Mouse (Mus musculus) forebrain, embryonic 15.5 days (tissue): Measurements from ENCODE around the gene Btbd11. TPM values are rescaled to one million over a fixed set of nuclear protein-coding genes. Genes with fewer than 3 reads are reported as not detected.

Experiments used
- ATAC-seq: fragments of 200-750 bp; cut with Nextera tagmentation; replicated peaks from 2 replicates; pipeline ENCODE4 v1.8.0; 2017; ENCODE audit warnings: mild to moderate bottlenecking, moderate TSS enrichment, moderate library complexity
- H3K27ac ChIP-seq: fragments of 300-500 bp; sonication (generic); replicated peaks from 2 replicates; pipeline ENCODE4 v1.5.1; 2015; ENCODE audit warnings: mild to moderate bottlenecking, inconsistent platforms
- H3K27me3 ChIP-seq: fragments of 300-500 bp; sonication (generic); 2 replicates; pipeline ENCODE4 v1.6.1; 2015; ENCODE audit warnings: inconsistent platforms
- H3K36me3 ChIP-seq: fragments of 300-500 bp; sonication (generic); 2 replicates; pipeline ENCODE4 v1.6.1; 2015; ENCODE audit warnings: mild to moderate bottlenecking, inconsistent platforms
- H3K4me1 ChIP-seq: fragments of 300-500 bp; sonication (generic); 2 replicates; pipeline ENCODE4 v1.6.1; 2015; ENCODE audit warnings: inconsistent platforms
- H3K4me2 ChIP-seq: fragments of 300-500 bp; sonication (generic); replicated peaks from 2 replicates; pipeline ENCODE4 v1.6.1; 2015; ENCODE audit warnings: mild to moderate bottlenecking, inconsistent platforms
- H3K4me3 ChIP-seq: fragments of 300-500 bp; sonication (generic); 2 replicates; pipeline ENCODE4 v1.5.1; 2015; ENCODE audit warnings: mild to moderate bottlenecking, inconsistent platforms
- H3K9ac ChIP-seq: fragments of 300-500 bp; sonication (generic); replicated peaks from 2 replicates; pipeline ENCODE4 v1.6.1; 2015; ENCODE audit warnings: mild to moderate bottlenecking, inconsistent platforms
- H3K9me3 ChIP-seq: fragments of 300-500 bp; sonication (generic); 2 replicates; pipeline ENCODE4 v1.6.1; 2016; ENCODE audit warnings: inconsistent platforms
- WGBS: fragments of 180-500 bp; shearing (Covaris S2); methylation state at CpG from one replicate; pipeline ENCODE4 v1.1.7; 2015; ENCODE audit warnings: mixed read lengths; 5-methylcytosine and 5-hydroxymethylcytosine counted together
- polyA plus RNA-seq: library from polyadenylated mRNA; unstranded; fragments of >200 nt; fragmentation: Nextera tagmentation; extraction: Ambion mirVana; gene quantifications from 2 replicates; pipeline ENCODE4 v1.2.1, GENCODE M21; 2015

Gene Btbd11
- polyA plus RNA-seq, result 9.6 and 12.8 TPM in 2 replicates

DNA sequence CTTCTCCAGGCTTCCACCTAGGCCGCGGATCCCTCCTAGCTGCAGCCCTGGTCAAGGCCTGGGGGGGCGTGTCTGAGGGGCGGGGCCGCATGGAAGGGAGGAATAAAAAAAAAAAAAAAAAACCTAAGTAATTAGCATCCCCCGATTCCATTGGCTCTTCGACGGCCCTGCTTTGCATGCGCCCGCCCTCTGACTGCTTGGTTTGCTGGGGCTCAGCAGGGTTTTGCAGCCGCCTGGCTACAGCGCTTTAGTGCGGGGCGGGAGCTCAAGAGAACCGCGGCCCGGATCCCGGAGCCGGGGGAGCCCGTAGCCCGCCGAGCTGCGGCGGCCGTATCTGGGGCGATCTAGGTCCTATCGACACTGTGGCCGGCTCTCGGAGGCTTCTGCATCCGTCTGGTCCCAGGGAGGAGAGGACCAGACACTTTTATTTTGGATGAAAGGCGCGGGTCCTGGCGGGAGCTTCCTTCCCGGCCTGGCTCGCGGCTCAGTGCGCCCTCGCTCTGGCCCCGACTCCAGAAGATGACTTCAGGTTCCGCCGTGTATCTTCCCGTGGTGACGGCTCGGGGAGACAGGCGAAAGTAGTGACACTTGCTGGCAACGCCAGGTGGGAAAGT, at the start of gene Btbd11:
TSS of gene Btbd11 (plus strand) at position 210 of the 614 bp plus-strand sequence.
- Histone ChIP-seq H3K27ac (0 out of 2 replicates have a peak within 1 kb of the TSS, but pooled peaks have one; percentile 31), H3K4me3 (peak within 1 kb of the TSS; percentile 53), H3K4me1 (peaks cover 30% of the 10 kb centered on the region), H3K36me3 (no peaks in the 10 kb centered on the region), H3K9me3 (no peaks in the 10 kb centered on the region), H3K4me2 (peak within 1 kb of the TSS; percentile 94), H3K9ac (peak within 1 kb of the TSS; percentile 54), H3K27me3 (no peaks in the 10 kb centered on the region)
- peak; percentile 95 for ATAC-seq
- WGBS, result under 1% methylated on average over 46 of the region's 46 CpGs

DNA sequence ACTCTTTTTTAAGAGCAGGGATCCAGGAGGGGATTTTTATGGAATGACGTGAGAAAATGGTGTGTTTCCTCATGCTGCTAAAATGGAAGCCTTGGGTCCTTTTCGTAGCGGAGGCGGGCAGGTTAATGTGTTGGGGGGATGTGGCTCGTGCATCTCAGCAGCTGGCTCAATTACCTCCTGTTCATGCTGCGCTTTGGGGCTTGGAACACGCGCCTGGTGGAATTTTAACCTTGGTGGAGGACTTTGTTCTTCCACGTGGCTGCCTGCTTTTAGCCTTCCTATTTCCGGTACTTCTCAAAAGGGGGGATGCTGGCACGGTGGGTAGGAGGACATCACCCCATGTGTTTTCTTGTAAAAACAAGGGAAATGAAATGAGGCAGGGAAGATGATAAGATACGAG, 47.9 kb upstream of the Btbd11 start:
- no peak overlapping the region for H3K27ac ChIP-seq

DNA sequence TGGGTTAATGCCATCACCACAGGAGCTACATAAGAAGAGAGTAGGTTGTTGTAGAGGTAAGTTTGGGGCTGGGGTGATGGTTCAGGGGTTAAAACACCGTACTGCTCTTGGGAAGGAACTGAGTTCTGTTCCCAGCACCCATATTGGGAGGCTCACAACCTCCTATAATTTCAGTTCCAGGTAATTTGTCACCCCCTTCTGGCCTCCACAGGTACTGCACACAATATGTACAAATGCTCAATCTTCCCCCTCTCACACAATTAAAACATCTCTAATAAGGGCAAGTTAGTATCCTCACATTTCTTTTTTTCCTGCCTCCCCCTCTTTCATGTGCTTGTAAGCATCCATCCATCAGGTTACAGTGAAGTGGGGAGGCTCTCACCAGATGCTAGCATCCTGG, 44.7 kb upstream of the Btbd11 start:
- WGBS, result 94% methylated on average over 1 of the region's 1 CpGs
- Histone ChIP-seq H3K4me1 (no peaks in the 10 kb centered on the region), H3K27me3 (no peaks in the 10 kb centered on the region), H3K9me3 (no peaks in the 10 kb centered on the region), H3K4me2 (no peak overlapping the region), H3K27ac (no peak overlapping the region), H3K9ac (no peak overlapping the region), H3K4me3 (no peak overlapping the region), H3K36me3 (no peaks in the 10 kb centered on the region)
- no peak for ATAC-seq

More for the DNA sequence above, 47.9 kb upstream of the Btbd11 start:
- H3K4me2 ChIP-seq, result no peak overlapping the region
- no peaks in the 10 kb centered on the region for H3K4me1 ChIP-seq
- no peaks in the 10 kb centered on the region for H3K36me3 ChIP-seq
- no peaks in the 10 kb centered on the region for H3K27me3 ChIP-seq
- WGBS, result 64% methylated on average over 12 of the region's 12 CpGs
- ATAC-seq, result no peak
- no peaks in the 10 kb centered on the region for H3K9me3 ChIP-seq
- H3K4me3 ChIP-seq, result no peak overlapping the region
- no peak overlapping the region for H3K9ac ChIP-seq

DNA sequence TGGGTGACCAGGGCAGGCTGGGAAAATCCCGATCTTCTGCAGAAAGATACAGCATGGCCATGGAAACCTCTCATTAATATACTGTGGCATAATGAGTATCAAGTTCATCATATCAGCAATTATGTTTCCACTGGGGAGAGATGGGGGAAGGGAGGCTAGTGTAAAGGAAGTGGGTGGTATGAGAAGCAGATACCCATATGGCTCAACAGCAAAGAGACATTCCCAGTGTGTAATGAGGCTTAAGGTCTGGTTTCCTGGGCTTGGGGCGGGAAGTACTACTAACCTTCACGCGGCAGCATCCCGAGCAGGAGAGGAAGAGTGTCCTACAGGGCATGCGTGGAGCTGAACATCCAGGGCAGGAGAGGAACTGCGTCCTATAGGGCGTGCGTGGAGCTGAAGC, 39.4 kb upstream of the Btbd11 start:
- H3K9ac ChIP-seq, result no peak overlapping the region
- 88% methylated on average over 9 of the region's 9 CpGs for WGBS
- no peaks in the 10 kb centered on the region for H3K27me3 ChIP-seq
- H3K4me2 ChIP-seq, result no peak overlapping the region
- no peaks in the 10 kb centered on the region for H3K9me3 ChIP-seq
- ATAC-seq, result no peak
- H3K4me1 ChIP-seq, result no peaks in the 10 kb centered on the region
- H3K36me3 ChIP-seq, result no peaks in the 10 kb centered on the region
- no peak overlapping the region for H3K4me3 ChIP-seq
- no peak overlapping the region for H3K27ac ChIP-seq

DNA sequence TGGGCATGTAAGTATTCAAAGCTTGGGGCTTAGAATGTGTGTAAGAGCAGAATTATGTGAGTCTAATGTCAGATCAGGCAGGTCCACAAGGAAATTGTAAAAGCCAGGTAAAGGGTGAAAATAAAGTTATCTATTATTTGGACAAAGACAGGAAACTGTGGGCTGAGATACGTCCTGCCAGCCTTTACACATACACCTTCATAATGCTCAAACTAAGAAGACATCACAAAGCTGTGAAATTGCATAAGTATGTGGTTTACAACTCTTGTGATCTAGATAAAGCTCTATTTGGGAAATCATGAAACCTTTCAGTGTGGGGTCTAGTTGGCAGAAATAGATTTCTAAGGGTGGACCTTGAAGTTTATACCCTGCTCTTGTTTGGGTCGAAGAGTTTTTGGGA, 34.1 kb upstream of the Btbd11 start:
- Histone ChIP-seq H3K27me3 (no peaks in the 10 kb centered on the region), H3K36me3 (no peaks in the 10 kb centered on the region), H3K4me1 (no peaks in the 10 kb centered on the region), H3K4me3 (no peak overlapping the region), H3K27ac (no peak overlapping the region), H3K4me2 (no peak overlapping the region), H3K9ac (no peak overlapping the region), H3K9me3 (no peaks in the 10 kb centered on the region)
- no peak for ATAC-seq
- WGBS, result 84% methylated on average over 2 of the region's 2 CpGs

DNA sequence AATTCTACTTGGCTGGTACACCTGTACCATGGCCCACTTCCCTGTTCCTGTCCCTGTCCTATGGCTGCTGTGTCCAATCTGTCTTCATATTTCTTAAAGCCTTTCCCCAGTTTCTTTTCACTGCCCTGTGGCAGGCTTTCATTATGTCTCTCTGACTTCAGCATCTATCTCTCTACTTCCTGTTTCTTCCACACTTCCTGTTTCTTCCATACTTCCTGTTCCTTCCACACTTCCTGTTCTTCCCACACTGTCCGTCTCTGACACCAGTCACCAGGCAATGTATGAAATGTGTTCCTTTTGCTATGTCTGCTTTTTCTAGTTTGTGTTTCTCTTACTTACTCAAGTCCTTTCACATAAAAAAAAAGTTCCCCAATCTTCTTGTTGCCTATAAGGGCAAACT, 32.3 kb upstream of the Btbd11 start:
- Histone ChIP-seq H3K9ac (no peak overlapping the region), H3K4me2 (no peak overlapping the region), H3K4me3 (no peak overlapping the region), H3K27me3 (no peaks in the 10 kb centered on the region), H3K9me3 (no peaks in the 10 kb centered on the region), H3K27ac (no peak overlapping the region), H3K4me1 (no peaks in the 10 kb centered on the region), H3K36me3 (no peaks in the 10 kb centered on the region)
- ATAC-seq, result no peak
- 94% methylated on average over 1 of the region's 1 CpGs for WGBS

DNA sequence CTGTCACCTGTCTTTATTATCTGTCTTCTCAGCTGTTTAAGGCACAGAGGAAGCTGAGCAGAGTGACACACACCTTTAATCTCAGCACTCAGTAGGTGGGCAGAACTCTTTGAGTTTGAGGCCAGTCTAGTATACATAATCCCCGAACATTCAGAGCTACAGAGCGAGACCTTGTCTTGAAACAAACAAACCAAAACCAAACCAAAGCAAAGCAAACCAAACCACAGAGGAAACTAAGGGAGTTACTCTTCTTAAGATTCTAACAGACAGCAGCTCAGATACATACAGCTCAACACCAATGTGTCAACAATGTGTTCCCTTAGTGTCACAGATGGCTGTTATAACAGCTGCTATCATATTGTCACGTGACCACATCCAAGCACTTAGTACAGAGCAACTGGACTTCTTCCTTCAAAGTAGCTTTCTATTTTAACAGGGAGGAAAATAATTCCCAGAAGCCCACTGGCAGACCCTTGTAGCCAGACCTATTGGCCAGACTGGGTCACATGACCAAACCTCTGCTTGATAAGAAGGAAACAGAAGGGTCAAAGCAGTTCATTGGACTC, 27.0 kb upstream of the Btbd11 start:
- Histone ChIP-seq H3K9ac (no peak overlapping the region), H3K27ac (no peak overlapping the region), H3K4me2 (no peak overlapping the region), H3K4me1 (peaks cover 5% of the 10 kb centered on the region; the same call in 1 of the 2 replicates), H3K36me3 (no peaks in the 10 kb centered on the region), H3K27me3 (no peaks in the 10 kb centered on the region), H3K9me3 (no peaks in the 10 kb centered on the region), H3K4me3 (no peak overlapping the region)
- ATAC-seq, result no peak
- WGBS, result 92% methylated on average over 3 of the region's 3 CpGs

DNA sequence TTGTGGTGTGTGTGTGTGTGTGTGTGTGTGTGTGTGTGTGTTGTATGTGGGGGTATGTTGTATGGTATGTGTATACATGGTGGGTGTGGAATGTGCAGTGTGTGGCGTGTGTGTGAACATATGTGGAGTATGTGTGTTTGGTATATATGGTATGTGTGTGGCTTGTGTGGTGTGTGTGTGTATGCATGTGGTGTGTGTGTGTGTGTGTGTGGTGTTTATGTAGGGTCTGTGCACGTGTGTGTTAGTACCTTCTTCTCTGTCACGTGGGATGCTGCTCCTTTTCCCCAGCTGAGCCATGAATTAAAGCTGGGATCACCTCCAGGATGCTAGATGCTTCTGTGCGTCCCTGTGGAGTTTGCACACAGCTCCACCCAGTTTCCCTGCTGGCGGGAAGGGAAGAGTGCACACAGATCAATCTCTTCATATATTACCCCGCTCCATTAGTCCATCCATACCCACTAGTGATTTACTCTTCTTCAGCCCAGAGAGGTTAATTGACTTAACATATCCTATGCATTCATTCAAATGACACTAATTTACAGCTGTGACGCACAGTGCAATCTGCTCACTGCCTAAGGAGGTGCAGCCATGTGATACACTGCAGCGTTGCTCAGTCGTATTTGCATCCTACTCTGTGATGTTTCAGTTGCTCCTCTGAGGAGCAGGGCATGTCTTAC, 23.7 kb upstream of the Btbd11 start:
- H3K4me1 ChIP-seq, result peaks cover 5% of the 10 kb centered on the region; the same call in 1 of the 2 replicates
- no peaks in the 10 kb centered on the region for H3K36me3 ChIP-seq
- no peak overlapping the region for H3K9ac ChIP-seq
- H3K9me3 ChIP-seq, result no peaks in the 10 kb centered on the region
- ATAC-seq, result peak; percentile 63
- no peak overlapping the region for H3K27ac ChIP-seq
- 65% methylated on average over 9 of the region's 9 CpGs for WGBS
- H3K4me3 ChIP-seq, result no peak overlapping the region
- H3K4me2 ChIP-seq, result no peak overlapping the region
- no peaks in the 10 kb centered on the region for H3K27me3 ChIP-seq

DNA sequence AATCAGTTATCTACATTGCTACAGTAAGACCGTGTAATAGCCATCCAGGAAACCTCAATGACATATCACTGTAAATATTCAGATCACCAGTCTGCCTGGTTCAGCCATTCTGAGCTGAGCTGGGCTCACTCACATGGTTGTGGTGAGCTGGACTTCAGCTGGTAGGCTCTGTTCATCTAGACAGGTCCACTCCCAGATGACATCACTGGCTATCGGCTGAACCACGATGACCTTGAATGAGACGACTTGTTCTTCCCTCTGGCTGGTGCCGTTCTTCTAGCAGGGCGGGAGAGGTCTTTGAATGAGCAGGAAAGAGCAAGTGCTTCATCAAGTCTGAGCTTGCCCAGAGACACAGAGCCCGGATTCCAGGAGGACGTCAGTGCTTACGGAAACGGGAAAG, 19.7 kb upstream of the Btbd11 start:
- Histone ChIP-seq H3K9ac (no peak overlapping the region), H3K9me3 (no peaks in the 10 kb centered on the region), H3K27me3 (no peaks in the 10 kb centered on the region), H3K4me3 (no peak overlapping the region), H3K36me3 (no peaks in the 10 kb centered on the region), H3K27ac (no peak overlapping the region), H3K4me1 (peaks cover under 1% of the 10 kb centered on the region; the same call in 1 of the 2 replicates), H3K4me2 (no peak overlapping the region)
- WGBS, result 92% methylated on average over 10 of the region's 10 CpGs
- no peak for ATAC-seq

DNA sequence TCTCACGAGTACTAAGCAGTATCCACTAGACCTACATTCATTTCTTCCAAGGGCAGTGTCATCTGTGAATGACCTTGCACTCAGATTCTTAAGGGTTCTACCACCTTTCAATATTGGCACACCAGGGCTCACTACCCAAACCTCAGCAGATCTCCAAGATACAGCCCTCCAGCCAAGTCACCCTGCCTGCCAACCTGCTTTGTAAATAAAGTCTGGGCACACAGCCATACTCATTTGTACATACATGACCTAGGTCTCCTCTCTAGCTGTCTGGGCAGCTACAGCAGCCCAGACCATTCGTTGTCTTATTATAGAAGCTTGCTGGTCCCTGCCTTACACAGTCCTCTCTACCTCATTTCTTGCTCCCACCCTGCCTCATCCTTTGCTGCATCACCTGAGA, 15.3 kb upstream of the Btbd11 start:
- H3K27me3 ChIP-seq, result no peaks in the 10 kb centered on the region
- no peaks in the 10 kb centered on the region for H3K36me3 ChIP-seq
- no peaks in the 10 kb centered on the region for H3K4me1 ChIP-seq
- no peak overlapping the region for H3K9ac ChIP-seq
- no peak overlapping the region for H3K4me3 ChIP-seq
- H3K9me3 ChIP-seq, result no peaks in the 10 kb centered on the region
- H3K4me2 ChIP-seq, result no peak overlapping the region
- ATAC-seq, result no peak
- no peak overlapping the region for H3K27ac ChIP-seq
- WGBS, result 81% methylated on average over 2 of the region's 2 CpGs

DNA sequence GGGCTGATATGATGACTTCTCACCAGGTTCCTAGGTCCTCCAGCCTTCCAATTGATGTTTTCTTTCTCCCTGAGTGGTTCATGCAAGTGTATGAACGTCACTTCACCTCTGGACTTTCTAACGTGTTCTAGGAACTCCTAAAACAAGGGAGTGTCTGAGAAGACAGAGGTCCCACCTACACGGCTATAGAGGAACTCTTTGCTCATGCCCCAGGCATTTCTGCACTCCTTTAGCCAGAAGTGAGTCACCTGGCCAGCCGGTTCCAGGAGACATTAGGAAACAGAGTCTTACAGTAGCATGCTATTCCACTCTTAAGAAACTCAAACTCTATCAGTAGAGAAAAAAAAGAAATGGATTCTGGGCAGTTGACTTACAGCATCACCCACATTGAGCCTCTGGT, 14.5 kb upstream of the Btbd11 start:
- WGBS, result 86% methylated on average over 4 of the region's 4 CpGs

DNA sequence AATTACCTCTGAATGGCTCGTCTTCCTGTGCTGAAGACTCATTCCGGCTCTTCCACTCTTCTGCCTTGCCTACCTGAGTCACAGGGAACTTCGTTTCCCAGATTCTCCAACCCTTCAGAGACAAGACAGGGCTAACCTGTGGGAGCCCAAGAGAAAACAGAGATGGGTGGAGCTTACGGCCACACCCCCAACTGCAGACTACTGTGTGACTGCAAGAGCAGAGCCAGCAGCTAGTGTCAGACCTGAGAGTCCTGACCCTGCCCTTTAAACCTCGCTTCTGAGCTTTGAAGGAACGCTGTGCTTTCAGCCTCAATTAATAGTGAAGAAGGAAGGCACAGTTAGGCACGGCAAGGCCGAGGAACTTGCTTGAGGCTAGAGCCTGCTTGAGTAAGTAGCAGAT, 7.6 kb upstream of the Btbd11 start:
- Histone ChIP-seq H3K4me1 (no peaks in the 10 kb centered on the region), H3K4me3 (no peak overlapping the region), H3K27ac (no peak overlapping the region), H3K9me3 (no peaks in the 10 kb centered on the region), H3K36me3 (no peaks in the 10 kb centered on the region), H3K4me2 (no peak overlapping the region), H3K9ac (no peak overlapping the region), H3K27me3 (no peaks in the 10 kb centered on the region; the same call in 1 of the 2 replicates)
- no peak for ATAC-seq
- WGBS, result 18% methylated on average over 8 of the region's 8 CpGs

More for the DNA sequence above, 14.5 kb upstream of the Btbd11 start:
- no peak overlapping the region for H3K4me2 ChIP-seq
- no peaks in the 10 kb centered on the region for H3K36me3 ChIP-seq
- H3K27me3 ChIP-seq, result no peaks in the 10 kb centered on the region
- no peak overlapping the region for H3K9ac ChIP-seq
- H3K4me3 ChIP-seq, result no peak overlapping the region
- no peak overlapping the region for H3K27ac ChIP-seq
- H3K4me1 ChIP-seq, result no peaks in the 10 kb centered on the region
- no peak for ATAC-seq
- no peaks in the 10 kb centered on the region for H3K9me3 ChIP-seq
